Mouse (Mus musculus) naive thymus-derived CD4-positive, alpha-beta T cell, adult 5 months (primary cell): ENCODE measurements around the gene Hmgcll1. TPM values are rescaled to one million over a fixed set of nuclear protein-coding genes. Genes with fewer than 3 reads are reported as not detected.

Experiments
- polyA plus RNA-seq: library from polyadenylated mRNA; unstranded; fragments of 100-300 nt; shearing (Covaris generic); gene quantifications from one replicate; pipeline ENCODE4 v1.2.1, GENCODE M21; 2017

Hmgcll1 gene
- not detected for polyA plus RNA-seq

GRCm38 (mm10) chr9:76014631-76015531 lies at the start of gene Hmgcll1:
Hmgcll1 (plus strand) TSS chr9:76014855.

Other genes with a start within 250 kb of the Hmgcll1 start
- gene Bmp5, start 239.5 kb upstream of the Hmgcll1 start, polyA plus RNA-seq = not detected
- not detected for gene Gfral, start 198.8 kb downstream of the Hmgcll1 start, polyA plus RNA-seq